Mouse (Mus musculus) liver (tissue): Measurements from ENCODE around the gene Chst15.

Source experiments
- DNase-seq: peaks from one replicate; pipeline ENCODE4 v3.0.0-alpha.2; 2020; ENCODE audit warnings: mixed read lengths

Chst15 gene

GRCm38 (mm10) chr7:132335367-132335766 lies 18.3 kb upstream of the Chst15 start:
- DNase-seq = no peak

- no peak for DNase-seq
Measured at GRCm38 (mm10) chr7:132333078-132333477, 16.1 kb upstream of the Chst15 start.

- no peak for DNase-seq
Measured at GRCm38 (mm10) chr7:132332176-132332575, 15.1 kb upstream of the Chst15 start.

GRCm38 (mm10) chr7:132330179-132330578 lies 13.2 kb upstream of the Chst15 start:
- no peak for DNase-seq

GRCm38 (mm10) chr7:132328648-132329047 lies 11.6 kb upstream of the Chst15 start:
- no peak for DNase-seq

- DNase-seq = peak; percentile 20
Measured at GRCm38 (mm10) chr7:132325549-132326331, 8.7 kb upstream of the Chst15 start.

GRCm38 (mm10) chr7:132323430-132323829 lies 6.4 kb upstream of the Chst15 start:
- no peak for DNase-seq

- DNase-seq = no peak
Measured at GRCm38 (mm10) chr7:132321392-132321958, 4.4 kb upstream of the Chst15 start.

GRCm38 (mm10) chr7:132316101-132317035 lies 660 bp downstream of the Chst15 start:
- DNase-seq = peak; percentile 49

GRCm38 (mm10) chr7:132315149-132316091 lies 1.6 kb downstream of the Chst15 start:
- DNase-seq = peak; percentile 70

GRCm38 (mm10) chr7:132312396-132312795 lies 4.6 kb downstream of the Chst15 start:
- DNase-seq = no peak

GRCm38 (mm10) chr7:132308537-132309191 lies 8.4 kb downstream of the Chst15 start:
- no peak for DNase-seq

GRCm38 (mm10) chr7:132307722-132308271 lies 9.2 kb downstream of the Chst15 start:
- no peak for DNase-seq

GRCm38 (mm10) chr7:132306671-132307412 lies 10.2 kb downstream of the Chst15 start:
- no peak for DNase-seq

- DNase-seq = no peak
Measured at GRCm38 (mm10) chr7:132305492-132306375, 11.3 kb downstream of the Chst15 start.

- no peak for DNase-seq
Measured at GRCm38 (mm10) chr7:132304424-132305085, 12.5 kb downstream of the Chst15 start.

- DNase-seq = no peak
Measured at GRCm38 (mm10) chr7:132303988-132304387, 13.0 kb downstream of the Chst15 start.

- no peak for DNase-seq
Measured at GRCm38 (mm10) chr7:132302508-132303241, 14.4 kb downstream of the Chst15 start.
